Mouse (Mus musculus) cortical plate, adult 2 months (tissue): Measurements from ENCODE around the gene Nlrc3.

ENCODE experiments used
- CTCF ChIP-seq: fragments of 200-500 bp; IDR thresholded peaks from 2 replicates; pipeline ENCODE4 v1.5.1; 2011; ENCODE audit warnings: mild to moderate bottlenecking, control low read depth, low read length; ENCODE audit not compliant: insufficient read depth; ENCODE audit errors: extremely low read depth
- POLR2A ChIP-seq: fragments of 200-500 bp; IDR thresholded peaks from 2 replicates; pipeline ENCODE4 v1.6.1; 2011; ENCODE audit warnings: mild to moderate bottlenecking, low read length, control low read depth; ENCODE audit not compliant: insufficient read depth; ENCODE audit errors: extremely low read depth

DNA sequence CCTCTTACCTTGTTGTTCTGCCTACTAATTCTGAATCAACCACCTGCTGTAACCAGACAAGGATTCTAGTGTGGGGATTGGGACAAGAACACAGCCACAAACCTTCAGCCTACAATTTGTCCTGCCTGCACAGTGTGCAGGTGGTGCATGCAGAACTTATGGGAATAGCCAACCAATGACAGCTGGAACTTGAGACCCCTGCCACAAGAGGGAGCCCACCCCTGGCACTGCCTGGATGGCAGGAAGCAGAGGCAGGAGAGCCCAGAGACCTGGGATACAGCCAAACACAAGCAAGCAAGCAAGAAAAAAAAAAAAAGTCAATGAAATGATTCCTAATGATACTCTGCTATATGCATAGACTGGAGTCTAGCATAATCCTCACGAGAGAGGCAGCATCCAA, 44.8 kb upstream of the Nlrc3 start:
- TF ChIP-seq CTCF (no peak), POLR2A (no peak)
